Mouse (Mus musculus): Measurements from ENCODE around the gene Socs2. TPM values are rescaled to one million over a fixed set of nuclear protein-coding genes. Genes with fewer than 3 reads are reported as not detected.
"Not testable (repeated sequence)": the region's sequence is repeated elsewhere in the genome, so short reads cannot be mapped to it uniquely, and the experiment has no call there.

The Socs2 gene
- polyA plus RNA-seq, 1 experiment, result 27.5 TPM

DNA sequence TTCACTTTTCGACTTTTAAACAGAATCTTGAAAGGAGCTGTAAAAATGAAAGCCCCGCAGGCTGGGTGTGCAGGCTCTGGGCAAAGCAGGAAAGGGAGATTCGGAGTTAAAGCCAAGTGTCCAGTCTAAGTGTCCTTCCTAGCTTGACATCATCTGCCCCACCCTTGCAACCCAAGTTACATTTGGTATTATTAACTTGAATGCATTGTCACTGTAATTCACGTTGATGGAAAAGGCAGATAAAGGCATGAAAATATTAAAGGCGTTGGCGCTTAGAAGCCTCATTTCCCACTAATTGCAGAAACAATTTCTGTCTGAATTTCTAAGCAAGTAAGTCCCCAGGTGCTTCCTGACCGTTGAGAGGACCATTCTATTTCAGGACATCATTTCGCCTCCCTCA, 20.6 kb downstream of the Socs2 start:
- H3K4me3 ChIP-seq, result no peak overlapping the region
- no peaks in the 10 kb centered on the region for H3K27me3 ChIP-seq (ENCODE audit: control insufficient read depth, insufficient read depth, insufficient read length)
- H3K4me2 ChIP-seq (ENCODE audit: low read depth), result peak overlapping the region; percentile 72
- no peaks in the 10 kb centered on the region for H3K36me3 ChIP-seq (ENCODE audit: control insufficient read depth, insufficient read depth)
- H3K79me2 ChIP-seq (ENCODE audit: control insufficient read depth, insufficient read depth), result no peaks in the 10 kb centered on the region
- H3ac ChIP-seq (ENCODE audit: control insufficient read depth, insufficient read length), result no peak overlapping the region
- TF ChIP-seq MYOD1 (IDR thresholded peaks at IDR 0.05; ENCODE audit: control insufficient read depth in 1 of 3, insufficient read length in 2 of 3, low read depth in 2 of 3), result no peak
- no peak for TF ChIP-seq MAX (IDR thresholded peaks at IDR 0.05; ENCODE audit: low read depth)
- no peak for TF ChIP-seq POLR2AphosphoS2 (IDR thresholded peaks at IDR 0.05; ENCODE audit: insufficient read length, low read depth)
- no peak for TF ChIP-seq MYOG (IDR thresholded peaks at IDR 0.05; ENCODE audit: control insufficient read depth in 1 of 3, insufficient read depth in 1 of 3, insufficient read length in 2 of 3, low read depth in 2 of 3)
- TF ChIP-seq CEBPB (IDR thresholded peaks at IDR 0.05; ENCODE audit: insufficient read depth, poor library complexity, severe bottlenecking), result no peak
- no peak for TF ChIP-seq TCF12 (IDR thresholded peaks at IDR 0.05; ENCODE audit: insufficient read depth, poor library complexity, severe bottlenecking)
- TF ChIP-seq POLR2A (IDR thresholded peaks at IDR 0.05; ENCODE audit: insufficient read length, low read depth), result no peak
- no peak for TF ChIP-seq E2F4 (IDR thresholded peaks at IDR 0.05; ENCODE audit: insufficient read depth)
- no peak for TF ChIP-seq SRF (IDR thresholded peaks at IDR 0.05; ENCODE audit: control insufficient read depth, insufficient read length, low read depth)
- TF ChIP-seq USF1 (IDR thresholded peaks at IDR 0.05; ENCODE audit: low read depth), result no peak
- no peak for TF ChIP-seq REST (IDR thresholded peaks at IDR 0.05; ENCODE audit: insufficient read depth, insufficient read length)
- no peak for TF ChIP-seq TCF3 (IDR thresholded peaks at IDR 0.05; ENCODE audit: insufficient read length, low read depth)

DNA sequence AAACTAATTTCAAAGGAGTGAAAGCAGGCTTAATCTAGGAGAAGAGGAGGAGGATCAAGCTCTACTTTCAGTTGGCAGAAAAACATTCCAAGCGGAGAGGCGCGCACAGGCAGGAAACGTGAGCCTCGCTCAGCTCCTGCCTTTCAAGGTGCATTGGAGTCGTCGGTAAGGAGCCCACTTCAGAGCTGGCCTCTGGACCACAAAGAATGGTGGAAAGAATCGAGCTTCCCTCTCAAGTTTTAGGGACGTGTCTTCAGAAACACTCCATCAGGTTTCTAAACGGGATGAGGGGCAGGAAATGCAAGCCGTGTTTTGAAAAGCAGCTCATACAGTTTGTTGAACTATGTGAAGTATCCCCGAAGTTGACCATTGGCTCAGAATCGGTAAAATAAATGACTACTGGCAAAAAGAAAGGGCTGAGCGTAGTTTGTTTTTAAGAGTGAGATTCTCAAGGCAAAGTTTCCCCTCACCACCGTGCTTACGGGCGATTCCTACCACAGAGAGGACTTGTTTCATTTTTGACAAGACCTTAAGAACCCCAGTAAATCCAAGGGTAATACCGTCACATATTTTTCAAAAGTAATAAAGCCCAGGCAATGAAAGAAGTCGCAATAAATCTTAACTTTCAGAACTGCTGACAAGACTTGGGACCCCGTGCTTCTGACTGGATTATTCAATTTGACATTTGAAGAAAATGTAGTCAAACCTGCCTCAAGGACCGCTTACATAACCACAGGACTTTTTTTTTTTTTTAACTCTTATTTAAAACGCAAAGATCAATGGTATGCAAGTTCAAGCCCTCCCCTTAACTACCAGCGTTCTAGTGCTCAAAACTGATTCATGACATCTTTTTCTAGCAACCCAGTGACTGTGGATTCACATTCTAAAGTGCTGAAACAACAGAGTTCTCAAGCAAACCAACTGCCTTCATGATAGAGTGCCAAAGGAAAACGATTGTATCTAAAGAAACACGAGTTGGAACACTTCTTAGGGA, 21.9 kb downstream of the Socs2 start:
- Histone ChIP-seq H3K4me3 (peak overlapping the region; percentile 14), H3K36me3 (ENCODE audit: control insufficient read depth, insufficient read depth) (no peaks in the 10 kb centered on the region), H3K4me2 (ENCODE audit: low read depth) (peak overlapping the region; percentile 72), H3ac (ENCODE audit: control insufficient read depth, insufficient read length) (no peak overlapping the region), H3K27me3 (ENCODE audit: control insufficient read depth, insufficient read depth, insufficient read length) (no peaks in the 10 kb centered on the region), H3K79me2 (ENCODE audit: control insufficient read depth, insufficient read depth) (no peaks in the 10 kb centered on the region)
- no peak for TF ChIP-seq SRF (IDR thresholded peaks at IDR 0.05; ENCODE audit: control insufficient read depth, insufficient read length, low read depth)
- no peak for TF ChIP-seq USF1 (IDR thresholded peaks at IDR 0.05; ENCODE audit: low read depth)
- no peak for TF ChIP-seq POLR2A (IDR thresholded peaks at IDR 0.05; ENCODE audit: insufficient read length, low read depth)
- TF ChIP-seq E2F4 (IDR thresholded peaks at IDR 0.05; ENCODE audit: insufficient read depth), result no peak
- TF ChIP-seq MAX (IDR thresholded peaks at IDR 0.05; ENCODE audit: low read depth), result no peak
- TF ChIP-seq REST (IDR thresholded peaks at IDR 0.05; ENCODE audit: insufficient read depth, insufficient read length), result no peak
- TF ChIP-seq POLR2AphosphoS2 (IDR thresholded peaks at IDR 0.05; ENCODE audit: insufficient read length, low read depth), result no peak
- TF ChIP-seq MYOG (IDR thresholded peaks at IDR 0.05; ENCODE audit: control insufficient read depth in 1 of 3, insufficient read depth in 1 of 3, insufficient read length in 2 of 3, low read depth in 2 of 3), result no peak
- no peak for TF ChIP-seq TCF12 (IDR thresholded peaks at IDR 0.05; ENCODE audit: insufficient read depth, poor library complexity, severe bottlenecking)
- TF ChIP-seq CEBPB (IDR thresholded peaks at IDR 0.05; ENCODE audit: insufficient read depth, poor library complexity, severe bottlenecking), result no peak
- no peak for TF ChIP-seq MYOD1 (IDR thresholded peaks at IDR 0.05; ENCODE audit: control insufficient read depth in 1 of 3, insufficient read length in 2 of 3, low read depth in 2 of 3)
- no peak for TF ChIP-seq TCF3 (IDR thresholded peaks at IDR 0.05; ENCODE audit: insufficient read length, low read depth)

DNA sequence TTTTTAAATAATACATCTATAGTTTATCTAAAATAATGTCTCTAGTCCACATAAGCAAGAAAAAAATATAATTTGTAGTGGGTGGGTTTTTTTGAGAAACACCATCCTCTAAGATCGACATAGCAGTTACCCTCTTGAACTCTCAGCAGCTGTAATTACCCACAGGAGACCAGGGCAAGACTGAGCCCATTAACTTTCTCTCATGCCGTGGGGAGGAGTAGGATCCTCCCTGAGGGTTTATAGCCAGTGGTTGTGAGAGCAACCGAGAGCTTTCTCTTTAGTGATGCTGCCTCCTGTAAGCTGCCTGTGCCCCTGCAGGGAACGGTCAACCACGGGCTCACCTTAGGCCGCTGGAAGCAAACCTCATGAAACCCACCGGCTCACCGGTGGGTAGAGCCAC, 24.9 kb downstream of the Socs2 start:
- Histone ChIP-seq H3K79me2 (ENCODE audit: control insufficient read depth, insufficient read depth) (no peaks in the 10 kb centered on the region), H3K4me2 (ENCODE audit: low read depth) (no peak overlapping the region), H3K36me3 (ENCODE audit: control insufficient read depth, insufficient read depth) (no peaks in the 10 kb centered on the region), H3K4me3 (no peak overlapping the region), H3K27me3 (ENCODE audit: control insufficient read depth, insufficient read depth, insufficient read length) (no peaks in the 10 kb centered on the region), H3ac (ENCODE audit: control insufficient read depth, insufficient read length) (no peak overlapping the region)
- no peak for TF ChIP-seq TCF3 (IDR thresholded peaks at IDR 0.05; ENCODE audit: insufficient read length, low read depth)
- TF ChIP-seq POLR2AphosphoS2 (IDR thresholded peaks at IDR 0.05; ENCODE audit: insufficient read length, low read depth), result no peak
- no peak for TF ChIP-seq MYOD1 (IDR thresholded peaks at IDR 0.05; ENCODE audit: control insufficient read depth in 1 of 3, insufficient read length in 2 of 3, low read depth in 2 of 3)
- no peak for TF ChIP-seq SRF (IDR thresholded peaks at IDR 0.05; ENCODE audit: control insufficient read depth, insufficient read length, low read depth)
- no peak for TF ChIP-seq POLR2A (IDR thresholded peaks at IDR 0.05; ENCODE audit: insufficient read length, low read depth)
- no peak for TF ChIP-seq USF1 (IDR thresholded peaks at IDR 0.05; ENCODE audit: low read depth)
- no peak for TF ChIP-seq CEBPB (IDR thresholded peaks at IDR 0.05; ENCODE audit: insufficient read depth, poor library complexity, severe bottlenecking)
- TF ChIP-seq MYOG (IDR thresholded peaks at IDR 0.05; ENCODE audit: control insufficient read depth in 1 of 3, insufficient read depth in 1 of 3, insufficient read length in 2 of 3, low read depth in 2 of 3), result no peak

DNA sequence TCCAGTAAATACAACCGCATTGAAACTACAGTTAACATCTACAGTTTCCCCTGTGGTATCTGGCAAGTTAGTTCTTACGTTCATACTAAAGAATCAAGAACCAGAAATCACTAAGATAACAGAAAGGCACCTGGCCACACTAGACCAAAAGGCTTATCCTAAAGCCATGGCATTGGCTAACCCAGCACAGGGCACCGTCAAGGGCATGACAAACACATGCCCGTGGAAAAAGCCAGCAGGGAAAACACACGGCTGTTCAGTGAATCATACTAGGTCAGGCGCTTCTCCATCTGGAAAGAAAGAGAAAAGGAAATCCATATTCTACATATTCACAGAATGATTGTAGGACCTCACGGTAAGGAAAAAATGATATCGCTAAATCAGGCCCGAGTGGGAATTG, 26.1 kb downstream of the Socs2 start:
- no peaks in the 10 kb centered on the region for H3K27me3 ChIP-seq (ENCODE audit: control insufficient read depth, insufficient read depth, insufficient read length)
- no peak overlapping the region for H3ac ChIP-seq (ENCODE audit: control insufficient read depth, insufficient read length)
- no peak overlapping the region for H3K4me2 ChIP-seq (ENCODE audit: low read depth)
- no peaks in the 10 kb centered on the region for H3K79me2 ChIP-seq (ENCODE audit: control insufficient read depth, insufficient read depth)
- no peak overlapping the region for H3K4me3 ChIP-seq
- TF ChIP-seq E2F4 (IDR thresholded peaks at IDR 0.05; ENCODE audit: insufficient read depth) (no peak), TCF3 (IDR thresholded peaks at IDR 0.05; ENCODE audit: insufficient read length, low read depth) (no peak), MYOD1 (IDR thresholded peaks at IDR 0.05; ENCODE audit: control insufficient read depth in 1 of 3, insufficient read length in 2 of 3, low read depth in 2 of 3) (no peak), REST (IDR thresholded peaks at IDR 0.05; ENCODE audit: insufficient read depth, insufficient read length) (no peak), TCF12 (IDR thresholded peaks at IDR 0.05; ENCODE audit: insufficient read depth, poor library complexity, severe bottlenecking) (no peak)
- H3K36me3 ChIP-seq (ENCODE audit: control insufficient read depth, insufficient read depth), result no peaks in the 10 kb centered on the region

DNA sequence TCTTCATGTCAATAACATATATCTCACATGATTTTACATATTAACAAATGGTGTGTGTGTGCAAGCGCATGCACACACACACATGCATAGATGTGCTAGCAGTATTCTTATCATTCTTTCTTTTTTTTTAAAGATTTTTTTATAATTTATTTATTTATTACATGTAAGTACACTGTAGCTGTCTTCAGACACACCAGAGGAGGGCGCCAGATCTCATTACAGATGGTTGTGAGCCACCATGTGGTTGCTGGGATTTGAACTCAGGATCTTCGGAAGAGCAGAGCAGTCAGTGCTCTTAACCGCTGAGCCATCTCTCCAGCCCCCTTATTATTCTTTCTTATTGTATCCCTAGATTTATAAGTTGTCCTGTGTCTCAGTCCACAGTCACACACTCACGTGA, 27.2 kb downstream of the Socs2 start:
- H3K4me3 ChIP-seq; H3K36me3 ChIP-seq (ENCODE audit: control insufficient read depth, insufficient read depth); H3K79me2 ChIP-seq (ENCODE audit: control insufficient read depth, insufficient read depth); H3K27me3 ChIP-seq (ENCODE audit: control insufficient read depth, insufficient read depth, insufficient read length); H3ac ChIP-seq (ENCODE audit: control insufficient read depth, insufficient read length): not testable (repeated sequence)
- peak overlapping the region; percentile 76 for H3K4me2 ChIP-seq (ENCODE audit: low read depth)

Data from myocyte (in vitro differentiated cells).